Mouse (Mus musculus): ENCODE data around the gene Ksr1.

DNA sequence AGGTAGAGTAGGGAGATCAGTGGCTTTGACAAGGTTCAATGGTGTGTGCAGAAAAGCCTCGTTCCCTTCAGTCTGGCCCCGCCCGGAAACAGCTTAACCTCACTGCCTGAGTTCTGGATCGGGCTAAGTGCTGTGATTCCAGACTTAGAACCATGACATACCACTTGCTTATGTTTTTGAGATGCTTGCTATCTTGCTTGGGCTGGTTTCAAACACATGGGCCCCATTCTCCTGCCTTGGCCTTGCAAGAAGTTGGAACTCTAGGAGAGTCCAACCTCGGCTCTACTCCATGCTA lies 114.8 kb downstream of the Ksr1 start:
- TF ChIP-seq POLR2A (IDR thresholded peaks at IDR 0.05; ENCODE audit: borderline replicate concordance, control insufficient read depth, low read depth, low read length) (no peak), CTCF (IDR thresholded peaks at IDR 0.05; ENCODE audit: control insufficient read depth, insufficient read depth, low read length) (no peak)

All from bone marrow, adult 2 months (tissue).